Mouse (Mus musculus) forebrain, embryonic 13.5 days (tissue): Measurements from ENCODE around the gene Rsc1a1. TPM values are rescaled to one million over a fixed set of nuclear protein-coding genes. Genes with fewer than 3 reads are reported as not detected.
A peak's percentile ranks its signal among the peaks of the same experiment; 100 is the strongest.

Source experiments
- ATAC-seq: fragments of 200-750 bp; cut with Nextera tagmentation; 2 replicates; pipeline ENCODE4 v1.8.0; 2017
- H3K27ac ChIP-seq: fragments of 300-500 bp; sonication (generic); 2 replicates; pipeline ENCODE4 v1.5.1; 2015; ENCODE audit warnings: inconsistent platforms, mild to moderate bottlenecking, moderate library complexity
- H3K27me3 ChIP-seq: fragments of 300-500 bp; sonication (generic); 2 replicates; pipeline ENCODE4 v1.6.1; 2015; ENCODE audit warnings: mild to moderate bottlenecking, inconsistent platforms
- H3K36me3 ChIP-seq: fragments of 300-500 bp; sonication (generic); 2 replicates; pipeline ENCODE4 v1.6.1; 2015; ENCODE audit warnings: mild to moderate bottlenecking, inconsistent platforms; ENCODE audit not compliant: poor library complexity, severe bottlenecking
- H3K4me1 ChIP-seq: fragments of 300-500 bp; sonication (generic); 2 replicates; pipeline ENCODE4 v1.6.1; 2015; ENCODE audit warnings: inconsistent platforms
- H3K4me2 ChIP-seq: fragments of 300-500 bp; sonication (generic); 2 replicates; pipeline ENCODE4 v1.6.1; 2015; ENCODE audit warnings: inconsistent platforms, mild to moderate bottlenecking, moderate library complexity
- H3K4me3 ChIP-seq: fragments of 300-500 bp; sonication (generic); 2 replicates; pipeline ENCODE4 v1.5.1; 2015; ENCODE audit warnings: mild to moderate bottlenecking, inconsistent platforms
- H3K9ac ChIP-seq: fragments of 300-500 bp; sonication (generic); 2 replicates; pipeline ENCODE4 v1.6.1; 2015; ENCODE audit warnings: mild to moderate bottlenecking, inconsistent platforms
- H3K9me3 ChIP-seq: fragments of 300-500 bp; sonication (generic); replicated peaks from 2 replicates; pipeline ENCODE4 v1.6.1; 2016; ENCODE audit warnings: inconsistent platforms
- WGBS: fragments of 180-500 bp; shearing (Covaris S2); methylation state at CpG from one replicate; pipeline ENCODE4 v1.1.7; 2015; 5-methylcytosine and 5-hydroxymethylcytosine counted together
- polyA plus RNA-seq: library from polyadenylated mRNA; unstranded; fragments of >200 nt; fragmentation: Nextera tagmentation; extraction: Ambion mirVana; gene quantifications from 2 replicates; pipeline ENCODE4 v1.2.1, GENCODE M21; 2015

The Rsc1a1 gene
- polyA plus RNA-seq, 1 experiment from 2014 or later: 0.21 TPM

GRCm38 (mm10) chr4:141721961-141722360 lies 36.6 kb upstream of the Rsc1a1 start:
- peak overlapping the region; percentile 96 for H3K4me2 ChIP-seq
- peak overlapping the region; percentile 98 for H3K4me3 ChIP-seq
- peaks cover 31% of the 10 kb centered on the region for H3K4me1 ChIP-seq
- H3K9me3 ChIP-seq: no peaks in the 10 kb centered on the region
- H3K36me3 ChIP-seq: peaks cover 9% of the 10 kb centered on the region
- 0 out of 2 replicates have a peak, but pooled peaks cover 3% of the 10 kb centered on the region for H3K27me3 ChIP-seq
- 78% methylated on average over 6 of the region's 6 CpGs for WGBS
- ATAC-seq: no peak
- peak overlapping the region; percentile 98 for H3K9ac ChIP-seq
- H3K27ac ChIP-seq: no peak overlapping the region

- H3K9me3 ChIP-seq: no peaks in the 10 kb centered on the region
- H3K4me2 ChIP-seq: no peak overlapping the region
- ATAC-seq: no peak
- H3K27me3 ChIP-seq: 0 out of 2 replicates have a peak, but pooled peaks cover 3% of the 10 kb centered on the region
- WGBS: 91% methylated on average over 6 of the region's 6 CpGs
- no peak overlapping the region for H3K27ac ChIP-seq
- H3K4me1 ChIP-seq: peaks cover 31% of the 10 kb centered on the region
- peaks cover 11% of the 10 kb centered on the region for H3K36me3 ChIP-seq
- no peak overlapping the region for H3K9ac ChIP-seq
- no peak overlapping the region for H3K4me3 ChIP-seq
Observed at GRCm38 (mm10) chr4:141720761-141721523, 35.5 kb upstream of the Rsc1a1 start.

GRCm38 (mm10) chr4:141719304-141719703 lies 33.9 kb upstream of the Rsc1a1 start:
- no peak overlapping the region for H3K4me2 ChIP-seq
- H3K36me3 ChIP-seq: peaks cover 11% of the 10 kb centered on the region
- H3K27ac ChIP-seq: no peak overlapping the region
- no peak overlapping the region for H3K4me3 ChIP-seq
- H3K4me1 ChIP-seq: peaks cover 31% of the 10 kb centered on the region
- H3K27me3 ChIP-seq: no peaks in the 10 kb centered on the region
- H3K9ac ChIP-seq: no peak overlapping the region
- WGBS: 97% methylated on average over 1 of the region's 1 CpGs
- no peak for ATAC-seq
- no peaks in the 10 kb centered on the region for H3K9me3 ChIP-seq

GRCm38 (mm10) chr4:141717633-141718032 lies 32.2 kb upstream of the Rsc1a1 start:
- Histone ChIP-seq H3K9me3 (no peaks in the 10 kb centered on the region), H3K27ac (no peak overlapping the region), H3K4me2 (no peak overlapping the region), H3K36me3 (peaks cover 16% of the 10 kb centered on the region), H3K9ac (no peak overlapping the region), H3K4me3 (no peak overlapping the region), H3K27me3 (no peaks in the 10 kb centered on the region), H3K4me1 (peaks cover 25% of the 10 kb centered on the region)
- no peak for ATAC-seq
- WGBS: 86% methylated on average over 4 of the region's 4 CpGs

- Histone ChIP-seq H3K9me3 (no peaks in the 10 kb centered on the region), H3K4me2 (no peak overlapping the region), H3K4me1 (0 out of 2 replicates have a peak, but pooled peaks cover 6% of the 10 kb centered on the region), H3K27me3 (no peaks in the 10 kb centered on the region), H3K36me3 (peaks cover 32% of the 10 kb centered on the region), H3K27ac (no peak overlapping the region), H3K9ac (no peak overlapping the region), H3K4me3 (no peak overlapping the region)
- no peak for ATAC-seq
- 79% methylated on average over 2 of the region's 2 CpGs for WGBS
Observed at GRCm38 (mm10) chr4:141715027-141715426, 29.6 kb upstream of the Rsc1a1 start.

- Histone ChIP-seq H3K9me3 (no peaks in the 10 kb centered on the region), H3K4me2 (no peak overlapping the region), H3K4me1 (no peaks in the 10 kb centered on the region), H3K9ac (no peak overlapping the region), H3K36me3 (peaks cover 44% of the 10 kb centered on the region), H3K27ac (no peak overlapping the region), H3K4me3 (no peak overlapping the region), H3K27me3 (no peaks in the 10 kb centered on the region)
- WGBS: 88% methylated on average over 5 of the region's 5 CpGs
- no peak for ATAC-seq
Observed at GRCm38 (mm10) chr4:141713598-141714142, 28.3 kb upstream of the Rsc1a1 start.

GRCm38 (mm10) chr4:141711250-141711649 lies 25.9 kb upstream of the Rsc1a1 start:
- Histone ChIP-seq H3K27me3 (no peaks in the 10 kb centered on the region), H3K4me3 (no peak overlapping the region), H3K36me3 (peaks cover 65% of the 10 kb centered on the region), H3K27ac (no peak overlapping the region), H3K9me3 (no peaks in the 10 kb centered on the region), H3K9ac (no peak overlapping the region), H3K4me1 (no peaks in the 10 kb centered on the region), H3K4me2 (no peak overlapping the region)
- ATAC-seq: no peak
- 97% methylated on average over 1 of the region's 1 CpGs for WGBS

- no peaks in the 10 kb centered on the region for H3K27me3 ChIP-seq
- H3K36me3 ChIP-seq: peaks cover 87% of the 10 kb centered on the region
- WGBS: 96% methylated on average over 2 of the region's 2 CpGs
Observed at GRCm38 (mm10) chr4:141708971-141709370, 23.6 kb upstream of the Rsc1a1 start.

GRCm38 (mm10) chr4:141708005-141708404 lies 22.6 kb upstream of the Rsc1a1 start:
- H3K9ac ChIP-seq: no peak overlapping the region
- WGBS: 95% methylated on average over 7 of the region's 7 CpGs
- H3K4me2 ChIP-seq: no peak overlapping the region
- H3K36me3 ChIP-seq: peaks cover 96% of the 10 kb centered on the region
- no peak overlapping the region for H3K27ac ChIP-seq
- H3K9me3 ChIP-seq: no peaks in the 10 kb centered on the region
- ATAC-seq: no peak
- H3K4me1 ChIP-seq: no peaks in the 10 kb centered on the region
- no peaks in the 10 kb centered on the region for H3K27me3 ChIP-seq
- no peak overlapping the region for H3K4me3 ChIP-seq

More at GRCm38 (mm10) chr4:141708971-141709370, 23.6 kb upstream of the Rsc1a1 start:
- no peak overlapping the region for H3K4me3 ChIP-seq
- no peak overlapping the region for H3K9ac ChIP-seq
- ATAC-seq: no peak
- no peaks in the 10 kb centered on the region for H3K9me3 ChIP-seq
- H3K27ac ChIP-seq: no peak overlapping the region
- H3K4me2 ChIP-seq: no peak overlapping the region
- H3K4me1 ChIP-seq: no peaks in the 10 kb centered on the region

GRCm38 (mm10) chr4:141705331-141705730 lies 19.9 kb upstream of the Rsc1a1 start:
- H3K9me3 ChIP-seq: no peaks in the 10 kb centered on the region
- no peak overlapping the region for H3K4me2 ChIP-seq
- peak; percentile 80 for ATAC-seq
- no peak overlapping the region for H3K9ac ChIP-seq
- no peaks in the 10 kb centered on the region for H3K4me1 ChIP-seq
- H3K36me3 ChIP-seq: peaks cover 97% of the 10 kb centered on the region
- H3K4me3 ChIP-seq: no peak overlapping the region
- WGBS: 91% methylated on average over 4 of the region's 4 CpGs
- H3K27ac ChIP-seq: peak overlapping the region; percentile 32
- H3K27me3 ChIP-seq: no peaks in the 10 kb centered on the region

- H3K9me3 ChIP-seq: no peaks in the 10 kb centered on the region
- H3K9ac ChIP-seq: no peak overlapping the region
- 89% methylated on average over 2 of the region's 2 CpGs for WGBS
- no peak for ATAC-seq
- no peak overlapping the region for H3K4me3 ChIP-seq
- no peaks in the 10 kb centered on the region for H3K4me1 ChIP-seq
- peaks cover 100% of the 10 kb centered on the region for H3K36me3 ChIP-seq
- H3K27ac ChIP-seq: peak overlapping the region; percentile 32
- H3K27me3 ChIP-seq: no peaks in the 10 kb centered on the region
- H3K4me2 ChIP-seq: no peak overlapping the region
Observed at GRCm38 (mm10) chr4:141704625-141705024, 19.2 kb upstream of the Rsc1a1 start.

- 94% methylated on average over 8 of the region's 8 CpGs for WGBS
- H3K36me3 ChIP-seq: peaks cover 80% of the 10 kb centered on the region
Observed at GRCm38 (mm10) chr4:141694719-141695118, 9.3 kb upstream of the Rsc1a1 start.

More at GRCm38 (mm10) chr4:141694719-141695118, 9.3 kb upstream of the Rsc1a1 start:
- Histone ChIP-seq H3K4me2 (no peak overlapping the region), H3K9ac (no peak overlapping the region), H3K4me3 (no peak overlapping the region), H3K4me1 (no peaks in the 10 kb centered on the region), H3K27ac (no peak overlapping the region), H3K27me3 (no peaks in the 10 kb centered on the region), H3K9me3 (no peaks in the 10 kb centered on the region)
- ATAC-seq: no peak
